Mouse (Mus musculus) bone marrow macrophage, adult 2 months (primary cell): Measurements from ENCODE around the gene Psmb3. TPM values are rescaled to one million over a fixed set of nuclear protein-coding genes. Genes with fewer than 3 reads are reported as not detected.

ENCODE experiments used
- H3K27ac ChIP-seq: 2 replicates; pipeline ENCODE4 v1.5.1; 2012; ENCODE audit warnings: low read depth, low read length; ENCODE audit not compliant: insufficient read depth
- H3K4me1 ChIP-seq: 2 replicates; pipeline ENCODE4 v1.6.1; 2012; ENCODE audit warnings: low read length; ENCODE audit not compliant: control insufficient read depth, insufficient read depth
- H3K4me3 ChIP-seq: 2 replicates; pipeline ENCODE4 v1.5.1; 2012; ENCODE audit warnings: mild to moderate bottlenecking, low read length, moderate library complexity; ENCODE audit not compliant: insufficient read depth
- CTCF ChIP-seq: IDR thresholded peaks from 2 replicates; pipeline ENCODE4 v1.5.1; 2012; ENCODE audit warnings: low read depth, mild to moderate bottlenecking, low read length, moderate library complexity
- POLR2A ChIP-seq: IDR thresholded peaks from 2 replicates; pipeline ENCODE4 v1.6.1; 2012; ENCODE audit warnings: mild to moderate bottlenecking, low read depth, low read length, borderline replicate concordance
- polyA plus RNA-seq: library from polyadenylated mRNA; stranded (reverse); fragments of >200 nt; gene quantifications from 2 replicates; pipeline ENCODE4 v1.2.4, GENCODE M21; 2012; ENCODE audit not compliant: missing spikeins, insufficient read depth, insufficient read length

Gene Psmb3
- polyA plus RNA-seq, 1 experiment: 125 TPM

DNA sequence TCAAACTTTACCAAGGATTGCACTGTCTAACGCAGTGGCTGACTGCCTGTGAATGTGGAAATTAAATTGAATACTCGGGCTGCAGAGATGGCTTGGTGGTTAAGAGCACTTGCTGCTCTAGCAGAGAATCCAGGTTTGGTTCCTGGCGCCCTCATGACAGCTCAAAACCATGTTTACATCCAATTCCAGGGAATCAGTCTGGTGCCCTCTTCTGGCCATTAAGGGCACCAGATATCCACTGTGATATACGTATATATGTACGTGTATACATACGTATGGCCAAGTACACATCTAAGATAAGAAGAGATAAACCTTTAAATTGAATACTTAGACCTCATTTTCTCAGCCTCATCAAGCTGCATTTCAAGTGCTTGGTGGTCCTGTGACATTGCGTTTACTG, 37.0 kb upstream of the Psmb3 start:
- no peak overlapping the region for H3K27ac ChIP-seq
- H3K4me3 ChIP-seq: no peak overlapping the region
- peaks cover 10% of the 10 kb centered on the region for H3K4me1 ChIP-seq
- TF ChIP-seq CTCF (0 out of 2 replicates have a peak, but pooled peaks have one; percentile 10), POLR2A (no peak)

GRCm38 (mm10) chr11:97666794-97667193, 36.4 kb upstream of the Psmb3 start:
- H3K27ac ChIP-seq: no peak overlapping the region
- H3K4me1 ChIP-seq: peaks cover 8% of the 10 kb centered on the region
- H3K4me3 ChIP-seq: no peak overlapping the region
- TF ChIP-seq CTCF: no peak
- TF ChIP-seq POLR2A: no peak

DNA sequence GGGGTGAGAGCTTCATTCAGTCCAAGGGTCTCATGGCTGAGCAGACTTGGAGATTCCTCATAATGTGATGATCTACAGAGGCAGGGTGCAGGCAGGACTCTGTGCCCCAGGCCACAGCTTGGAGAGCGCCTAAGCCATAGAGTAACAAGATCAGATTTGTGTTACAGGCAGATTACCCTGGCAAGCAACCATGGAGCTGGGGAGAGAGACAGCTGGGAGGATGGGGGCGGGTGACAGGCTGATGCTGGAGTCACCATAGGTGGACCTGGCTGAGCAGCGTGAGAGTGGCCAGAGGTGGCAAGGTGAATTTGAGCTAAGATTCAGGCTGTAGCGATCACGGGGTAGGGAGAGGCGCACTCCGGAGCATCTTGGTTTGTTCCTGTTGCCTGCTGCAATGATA, 35.0 kb upstream of the Psmb3 start:
- H3K4me1 ChIP-seq: 0 out of 2 replicates have a peak, but pooled peaks cover 2% of the 10 kb centered on the region
- TF ChIP-seq CTCF: no peak
- TF ChIP-seq POLR2A: no peak
- no peak overlapping the region for H3K27ac ChIP-seq
- no peak overlapping the region for H3K4me3 ChIP-seq

- Histone ChIP-seq H3K4me1 (0 out of 2 replicates have a peak, but pooled peaks cover 2% of the 10 kb centered on the region), H3K4me3 (no peak overlapping the region), H3K27ac (no peak overlapping the region)
- TF ChIP-seq CTCF: no peak
- no peak for TF ChIP-seq POLR2A
Measured at GRCm38 (mm10) chr11:97669268-97669667, 33.9 kb upstream of the Psmb3 start.

GRCm38 (mm10) chr11:97669829-97670228, 33.4 kb upstream of the Psmb3 start:
- Histone ChIP-seq H3K4me3 (no peak overlapping the region), H3K4me1 (no peaks in the 10 kb centered on the region), H3K27ac (no peak overlapping the region)
- TF ChIP-seq POLR2A (no peak), CTCF (no peak)

DNA sequence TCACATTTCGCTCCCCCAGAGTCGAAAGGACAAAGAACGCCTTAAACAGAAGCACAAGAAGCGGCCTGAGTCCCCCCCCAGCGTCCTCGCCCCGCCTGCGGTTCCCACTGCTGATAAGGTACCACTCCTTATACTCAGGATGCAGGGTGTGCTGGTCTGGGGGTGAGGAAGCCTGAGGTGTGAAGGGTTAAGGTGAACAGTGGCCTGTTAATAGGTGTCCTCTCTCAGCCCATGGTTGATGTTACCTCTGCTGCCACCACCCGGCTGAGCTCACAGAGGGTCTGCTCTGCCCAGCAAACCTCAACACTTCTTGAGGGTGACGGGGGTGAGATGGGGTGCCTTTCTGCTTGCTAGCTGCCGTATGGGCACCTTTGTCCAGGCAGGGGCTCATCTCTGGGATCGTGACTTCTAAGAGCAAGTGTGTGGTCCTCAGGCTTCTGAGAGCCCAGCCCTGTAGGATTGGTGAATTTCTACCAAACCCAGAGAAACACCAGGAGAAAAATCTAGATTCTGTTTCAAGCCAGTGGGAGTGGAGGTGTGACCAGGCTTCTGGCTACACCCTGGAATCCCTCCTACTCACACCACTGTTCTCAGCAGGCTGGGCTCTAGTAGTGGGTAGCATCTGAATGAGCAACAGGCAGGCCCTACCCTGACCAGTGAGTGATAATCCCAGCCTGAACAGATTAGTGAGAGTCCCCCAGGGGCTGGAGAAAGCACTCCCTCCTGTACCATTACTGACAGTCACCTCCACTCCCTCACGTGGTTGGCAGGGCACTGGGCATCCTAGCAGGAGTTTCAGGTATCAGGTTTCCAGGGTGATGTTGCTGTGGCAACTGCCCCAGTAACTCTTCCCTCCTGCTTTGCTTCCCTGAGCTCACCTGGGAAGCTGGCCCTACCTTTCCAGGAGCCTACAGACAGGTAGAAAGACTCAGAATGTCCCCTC, 32.7 kb upstream of the Psmb3 start:
- no peaks in the 10 kb centered on the region for H3K4me1 ChIP-seq
- H3K4me3 ChIP-seq: no peak overlapping the region
- H3K27ac ChIP-seq: no peak overlapping the region
- TF ChIP-seq POLR2A (no peak), CTCF (no peak)

- H3K4me3 ChIP-seq: no peak overlapping the region
- H3K4me1 ChIP-seq: no peaks in the 10 kb centered on the region
- H3K27ac ChIP-seq: no peak overlapping the region
- TF ChIP-seq POLR2A (no peak), CTCF (no peak)
Measured at GRCm38 (mm10) chr11:97671177-97671527, 32.0 kb upstream of the Psmb3 start.

DNA sequence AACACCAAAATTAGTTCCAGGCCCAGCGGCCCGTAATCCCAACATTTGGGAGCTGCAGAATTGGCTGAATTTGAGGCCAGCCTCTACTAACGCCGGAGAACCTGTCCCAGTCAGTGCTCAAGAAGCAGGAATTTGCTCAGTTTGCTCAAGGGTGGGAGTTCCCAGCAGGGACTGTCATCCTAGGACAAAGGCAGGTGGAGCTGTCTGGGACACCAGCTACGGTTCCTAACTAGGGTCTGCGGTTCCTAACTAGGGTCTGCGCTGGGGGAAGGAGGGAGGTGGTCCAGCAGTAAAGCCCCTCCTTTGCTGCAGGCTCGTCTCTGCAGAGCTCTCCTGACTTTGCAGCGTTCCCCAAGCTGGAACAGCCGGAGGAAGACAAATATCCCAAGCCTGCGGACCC, 30.1 kb upstream of the Psmb3 start:
- Histone ChIP-seq H3K4me3 (no peak overlapping the region), H3K4me1 (no peaks in the 10 kb centered on the region)
- no peak for TF ChIP-seq POLR2A
- TF ChIP-seq CTCF: no peak

GRCm38 (mm10) chr11:97676050-97676754, 27.0 kb upstream of the Psmb3 start:
- H3K4me1 ChIP-seq: no peaks in the 10 kb centered on the region
- TF ChIP-seq POLR2A: no peak
- no peak for TF ChIP-seq CTCF

More for the DNA sequence above, 30.1 kb upstream of the Psmb3 start:
- no peak overlapping the region for H3K27ac ChIP-seq

DNA sequence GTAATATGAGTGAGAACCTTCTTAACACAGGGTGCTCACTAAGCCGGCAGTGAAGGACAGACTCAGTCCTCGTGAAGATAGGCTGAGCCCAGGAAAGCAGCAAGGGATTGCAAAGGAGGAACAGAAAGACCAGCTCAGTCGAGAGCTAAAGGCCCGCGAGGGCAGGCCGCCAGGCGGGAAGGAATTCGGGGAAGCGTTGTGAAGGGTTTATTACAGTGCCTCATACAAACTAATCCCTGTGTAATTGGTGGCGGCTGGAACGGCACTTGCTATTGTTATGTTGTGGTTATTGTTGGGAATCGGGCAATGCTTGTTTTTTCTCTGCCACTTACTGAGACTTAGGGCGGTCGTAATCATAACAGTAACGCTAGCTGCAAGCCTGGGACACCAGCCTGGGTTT, 25.8 kb upstream of the Psmb3 start:
- H3K4me3 ChIP-seq: no peak overlapping the region
- H3K4me1 ChIP-seq: no peaks in the 10 kb centered on the region
- TF ChIP-seq CTCF (no peak), POLR2A (no peak)
- H3K27ac ChIP-seq: no peak overlapping the region

More at GRCm38 (mm10) chr11:97676050-97676754, 27.0 kb upstream of the Psmb3 start:
- no peak overlapping the region for H3K27ac ChIP-seq
- no peak overlapping the region for H3K4me3 ChIP-seq
